Mouse (Mus musculus): Measurements from ENCODE around the gene Cnnm2.

DNA sequence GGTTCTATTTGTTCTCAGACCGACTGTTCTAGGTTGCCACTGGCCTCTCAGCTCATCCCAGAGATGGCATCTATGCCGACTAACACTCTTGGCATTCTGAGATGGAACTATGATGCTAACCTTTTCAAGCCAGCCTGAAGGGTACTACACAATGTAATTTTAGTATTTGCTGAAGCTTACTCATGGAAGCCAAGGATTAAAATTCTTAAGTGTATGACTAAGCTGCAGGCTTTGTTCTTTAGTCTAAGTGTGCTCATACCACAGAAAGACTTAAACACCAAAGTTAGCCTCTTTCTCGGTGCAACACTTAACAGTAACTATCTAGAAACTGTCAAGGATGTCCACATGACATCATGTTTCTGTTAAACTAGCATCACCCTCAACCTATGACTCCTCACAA is 131.5 kb downstream of the Cnnm2 start:
- TF ChIP-seq CTCF (IDR thresholded peaks at IDR 0.05; ENCODE audit: extremely low read depth, insufficient read depth, insufficient read length, insufficient replicate concordance) (no peak), POLR2A (IDR thresholded peaks at IDR 0.05; ENCODE audit: low read depth, low read length) (no peak)

All from spleen, adult 2 months (tissue).